Mouse (Mus musculus) E14TG2a.4 (cell line): ENCODE measurements around the gene Psrc1.

Source experiments
- CTCF ChIP-seq: conservative IDR thresholded peaks from 2 replicates; pipeline ENCODE4 v1.5.1; 2014; ENCODE audit warnings: low read length
- POU5F1 ChIP-seq: IDR thresholded peaks from 2 replicates; pipeline ENCODE4 v1.6.1; 2014; ENCODE audit warnings: low read length, borderline replicate concordance

DNA sequence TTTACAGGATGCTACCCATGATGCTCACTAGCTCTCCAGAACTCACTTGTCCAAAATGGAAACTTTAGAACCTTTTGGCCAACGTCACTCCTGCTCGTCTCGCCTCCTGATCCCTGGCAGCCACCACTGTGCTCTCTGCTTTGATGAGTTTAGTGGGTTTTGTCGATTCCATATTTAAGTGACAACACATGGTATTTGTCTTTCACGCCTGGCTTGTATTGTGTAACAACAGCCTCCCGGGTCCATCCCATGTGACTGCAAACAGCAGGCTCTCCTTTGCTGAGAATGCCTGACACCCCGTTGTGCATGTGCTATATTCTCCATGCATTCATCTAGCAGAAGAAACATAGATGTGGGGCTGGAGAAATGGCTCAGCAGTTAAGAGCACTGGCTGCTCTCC, 41.5 kb upstream of the Psrc1 start:
- TF ChIP-seq CTCF (no peak), POU5F1 (no peak)
